Mouse (Mus musculus): ENCODE data around the gene Zfp202.

Gene Zfp202

GRCm38 (mm10) chr9:40240311-40240710 lies 48.2 kb downstream of the Zfp202 start:
- no peak for DNase-seq (ENCODE audit: low spot score in 2 of 2)

DNA sequence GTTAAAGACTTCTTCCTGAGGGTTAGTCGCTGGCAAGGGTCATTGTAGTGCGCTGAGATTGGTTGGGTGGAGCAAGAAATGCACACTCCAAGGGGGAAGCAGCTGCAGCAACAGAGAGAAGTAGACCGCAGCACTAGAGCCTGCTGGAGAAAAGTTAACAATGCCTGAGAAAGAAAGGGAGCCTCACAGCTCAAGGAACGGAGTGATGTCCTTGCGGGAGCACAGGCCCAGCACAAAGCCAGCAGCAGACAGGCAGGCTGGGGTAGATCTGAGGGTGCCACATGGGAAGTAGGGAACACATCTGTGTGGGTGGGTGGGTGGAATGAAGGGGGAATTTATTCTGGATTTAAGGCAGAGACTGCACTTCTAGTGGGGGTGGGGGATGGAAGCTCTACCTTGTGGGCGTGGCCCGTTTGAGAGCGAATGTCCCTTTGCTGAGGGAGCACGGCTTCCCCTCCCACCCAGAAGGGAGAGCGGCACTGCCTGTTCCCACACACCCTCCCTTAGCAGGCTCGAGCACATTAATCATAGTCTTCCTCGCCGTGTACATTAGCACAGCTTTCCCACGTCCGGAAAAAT lies 49.2 kb downstream of the Zfp202 start:
- DNase-seq (ENCODE audit: low spot score in 2 of 2) = no peak

DNA sequence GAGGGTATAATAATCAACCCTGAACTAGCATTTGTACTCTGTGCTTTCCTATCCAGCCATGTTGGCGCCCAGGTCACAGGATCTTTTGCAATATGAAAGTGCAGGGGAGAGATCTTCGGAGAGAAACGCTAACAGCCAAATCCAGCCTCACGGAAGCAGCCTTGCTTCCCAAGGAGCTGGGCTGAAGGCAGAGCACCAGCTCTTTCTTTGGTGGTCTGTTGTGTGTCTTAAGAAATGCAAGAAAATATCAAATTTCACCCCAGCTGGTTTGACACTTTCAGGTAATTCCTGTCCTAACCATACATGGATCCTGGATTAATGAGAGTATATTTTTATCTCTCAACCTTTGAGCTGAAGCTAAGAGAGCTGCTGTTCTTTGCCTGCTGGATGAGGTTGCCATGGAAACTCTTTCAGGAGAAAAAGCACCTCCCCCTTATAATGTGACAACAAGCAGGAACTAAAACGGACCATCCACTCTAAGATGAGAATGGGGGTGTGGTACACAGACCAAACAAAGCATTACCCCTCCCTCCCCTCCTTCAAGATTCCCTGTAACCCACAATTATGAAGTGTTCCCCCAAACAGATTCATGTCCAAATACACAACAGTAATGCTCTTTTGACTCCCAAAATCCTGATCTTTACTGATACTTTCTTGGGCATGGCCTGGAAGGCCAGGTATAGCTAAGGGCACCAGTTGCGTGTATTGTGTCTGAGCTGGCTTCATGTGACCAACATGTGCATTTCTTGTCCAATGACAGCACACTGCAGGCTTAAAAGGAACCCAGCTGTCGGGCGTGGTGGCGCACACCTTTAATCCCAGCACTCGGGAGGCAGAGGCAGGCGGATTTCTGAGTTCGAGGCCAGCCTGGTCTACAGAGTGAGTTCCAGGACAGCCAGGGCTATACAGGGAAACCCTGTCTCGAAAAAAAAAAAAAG lies 50.1 kb downstream of the Zfp202 start:
- DNase-seq (ENCODE audit: low spot score in 2 of 2) = no peak

DNA sequence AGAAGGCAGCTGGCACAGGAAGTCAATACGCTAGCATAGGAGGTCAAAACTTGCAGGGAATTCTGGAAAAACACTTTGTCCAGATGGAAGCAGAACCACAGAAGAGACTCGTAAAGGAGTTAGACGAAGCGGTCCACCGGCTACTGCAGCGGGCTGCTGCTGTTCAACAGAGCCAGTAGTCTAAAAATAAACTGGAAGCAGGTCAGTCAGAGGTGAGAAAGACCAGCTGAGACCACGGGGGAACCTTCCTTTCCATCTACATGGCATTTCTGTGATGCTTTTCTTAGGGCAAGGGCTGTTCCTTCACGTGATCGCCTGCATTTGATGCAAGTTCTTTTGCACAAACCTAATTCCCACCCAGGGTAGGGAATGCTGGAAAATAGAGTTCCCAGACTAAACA lies 53.4 kb downstream of the Zfp202 start:
- DNase-seq (ENCODE audit: low spot score in 2 of 2) = no peak

DNA sequence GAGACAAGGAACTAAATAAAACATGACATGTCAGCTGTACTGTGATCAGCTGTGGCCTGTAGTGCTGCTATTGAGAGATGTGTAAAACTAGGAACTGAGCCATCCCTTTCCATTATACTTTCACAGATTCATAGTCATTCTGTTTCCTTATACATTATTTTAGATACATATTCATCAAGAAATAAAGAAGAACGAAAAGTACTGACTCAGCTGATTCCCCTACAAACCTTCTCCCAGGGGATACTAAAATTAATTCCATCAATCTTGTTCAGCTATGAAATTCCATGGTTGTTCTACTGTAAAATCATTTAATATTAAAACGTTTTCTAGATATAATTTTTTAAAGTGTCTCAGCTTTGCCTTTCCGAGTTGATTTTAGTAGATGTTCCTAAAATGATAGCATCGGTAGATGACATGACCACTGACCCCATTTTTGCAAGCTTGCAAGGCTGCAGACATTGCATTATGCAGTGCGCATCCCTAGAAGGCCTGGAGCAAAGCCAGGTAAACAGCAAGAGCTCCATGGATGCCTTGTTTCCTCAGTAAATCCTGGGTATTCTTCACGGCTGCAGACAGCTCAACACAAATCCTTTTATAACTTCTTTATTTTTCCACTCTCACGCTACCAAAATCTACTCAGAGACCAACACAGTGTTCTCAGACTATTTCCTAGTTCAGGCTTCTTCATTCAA lies 54.0 kb downstream of the Zfp202 start:
- DNase-seq (ENCODE audit: low spot score in 2 of 2) = no peak

GRCm38 (mm10) chr9:40246702-40247101 lies 54.6 kb downstream of the Zfp202 start:
- no peak for DNase-seq (ENCODE audit: low spot score in 2 of 2)

DNA sequence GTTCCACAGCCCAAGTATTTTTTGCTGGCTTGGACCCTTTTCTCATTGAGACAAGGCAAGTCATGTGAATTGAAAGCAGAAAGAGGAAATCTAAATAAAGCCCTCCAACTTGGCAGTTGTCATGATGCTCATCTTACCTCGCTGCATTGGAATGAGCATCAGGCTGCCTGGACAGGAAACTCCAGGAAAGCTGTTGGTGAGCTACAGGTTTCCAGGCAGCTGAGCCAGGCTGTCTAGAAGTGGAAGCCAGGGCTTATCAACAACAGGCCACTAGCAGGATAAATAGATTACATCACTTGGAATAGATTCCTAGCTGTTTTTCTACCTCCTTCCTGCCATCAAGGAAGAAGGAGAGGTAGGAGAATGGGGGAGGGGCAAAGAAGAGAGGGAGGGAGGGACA lies 57.0 kb downstream of the Zfp202 start:
- DNase-seq (ENCODE audit: low spot score in 2 of 2) = no peak

GRCm38 (mm10) chr9:40252459-40252858 lies 60.3 kb downstream of the Zfp202 start:
- no peak for DNase-seq (ENCODE audit: low spot score in 2 of 2)

All from spleen, postnatal 36 days (tissue).